Mouse (Mus musculus): ENCODE measurements around the gene Alkbh5. TPM values are rescaled to one million over a fixed set of nuclear protein-coding genes. Genes with fewer than 3 reads are reported as not detected.
"Not testable (repeated sequence)": the region's sequence is repeated elsewhere in the genome, so short reads cannot be mapped to it uniquely, and the experiment has no call there.

Gene Alkbh5
- total and polyA plus RNA-seq, 3 experiments: 39.6 to 55.0 (median 42.7) TPM

DNA sequence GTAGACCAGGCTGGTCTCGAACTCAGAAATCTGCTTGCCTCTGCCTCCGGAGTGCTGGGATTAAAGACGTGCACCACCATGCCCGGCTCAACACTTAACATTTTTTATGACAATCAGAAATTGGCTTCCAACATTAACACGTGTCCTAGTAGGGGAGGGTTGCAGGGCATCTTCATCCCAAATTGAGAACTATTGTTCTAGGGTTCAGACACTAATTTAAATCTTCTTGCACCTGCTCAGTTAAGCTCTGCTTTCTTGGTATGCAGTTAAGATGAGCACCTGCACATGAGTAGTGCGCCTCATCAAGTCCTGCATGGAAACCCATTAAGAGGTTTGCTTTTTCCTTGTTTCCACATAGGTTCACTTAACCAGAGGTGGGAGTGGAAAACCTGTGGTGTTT lies 5.7 kb downstream of the Alkbh5 start:
- peaks cover 6 to 49% of the 10 kb centered on the region in 2 experiments; a peak in 2 of 4 replicates for H3K4me1 ChIP-seq (ENCODE audit: control insufficient read depth in 1 of 2, insufficient read depth in 2 of 2)
- no peak for DNase-seq (ENCODE audit: extremely low read depth)
- no peak overlapping the region for H3K4me3 ChIP-seq (replicated peaks in 1 of 3; ENCODE audit: low read depth in 2 of 3, low read length in 2 of 3, poor library complexity in 1 of 3)
- no peaks in the 10 kb centered on the region for H3K27me3 ChIP-seq (replicated peaks)
- H3K79me2 ChIP-seq (replicated peaks; ENCODE audit: control insufficient read depth, extremely low read depth, insufficient read depth, poor library complexity, severe bottlenecking): peaks cover 84% of the 10 kb centered on the region
- H3K36me3 ChIP-seq (replicated peaks in 1 of 2; ENCODE audit: control insufficient read depth in 1 of 2, insufficient read depth in 1 of 2, low read length in 1 of 2): peaks cover 9 to 53% of the 10 kb centered on the region in 2 experiments
- TF ChIP-seq ETS1 (conservative IDR thresholded peaks at IDR 0.05; ENCODE audit: low read depth, low read length) (no peak), CHD2 (IDR thresholded peaks at IDR 0.05; ENCODE audit: low read length) (no peak), POLR2AphosphoS2 (IDR thresholded peaks at IDR 0.05; ENCODE audit: low read depth, low read length) (no peak), UBTF (IDR thresholded peaks at IDR 0.05; ENCODE audit: low read depth, low read length) (no peak), CTCF (conservative IDR thresholded peaks at IDR 0.05 in 1 of 2, IDR thresholded peaks at IDR 0.05 in 1 of 2; ENCODE audit: low read depth in 2 of 2, low read length in 2 of 2) (no peak), MEF2A (IDR thresholded peaks at IDR 0.05; ENCODE audit: borderline replicate concordance, low read depth, low read length) (no peak), EP300 (IDR thresholded peaks at IDR 0.05; ENCODE audit: low read length) (no peak), RCOR1 (conservative IDR thresholded peaks at IDR 0.05; ENCODE audit: low read depth, low read length) (no peak), USF2 (conservative IDR thresholded peaks at IDR 0.05; ENCODE audit: low read depth, low read length) (no peak), SMC3 (IDR thresholded peaks at IDR 0.05; ENCODE audit: low read depth, low read length) (no peak)
- no peak overlapping the region for H3K27ac ChIP-seq (ENCODE audit: insufficient read depth, low read depth)
- H3K9ac ChIP-seq (ENCODE audit: insufficient read depth, low read depth): peak overlapping the region; percentile 10; the same call in 1 of the 2 replicates
- peak overlapping the region; percentile 98 for H3K4me2 ChIP-seq (ENCODE audit: insufficient read depth, low read depth, poor library complexity, severe bottlenecking)
- dilution Hi-C loops (cut with MboI; ENCODE audit: extremely low pct_ligation_motif_present, extremely low pct_unique_long_range_greater_than_20kb, low sequenced_read_pairs): no loop called here
- in situ Hi-C loops (cut with MboI; ENCODE audit: low pct_ligation_motif_present, low pct_unique_long_range_greater_than_20kb, low sequenced_read_pairs): no loop called here
- H3K9me3 ChIP-seq (replicated peaks; ENCODE audit: low read length): no peaks in the 10 kb centered on the region

DNA sequence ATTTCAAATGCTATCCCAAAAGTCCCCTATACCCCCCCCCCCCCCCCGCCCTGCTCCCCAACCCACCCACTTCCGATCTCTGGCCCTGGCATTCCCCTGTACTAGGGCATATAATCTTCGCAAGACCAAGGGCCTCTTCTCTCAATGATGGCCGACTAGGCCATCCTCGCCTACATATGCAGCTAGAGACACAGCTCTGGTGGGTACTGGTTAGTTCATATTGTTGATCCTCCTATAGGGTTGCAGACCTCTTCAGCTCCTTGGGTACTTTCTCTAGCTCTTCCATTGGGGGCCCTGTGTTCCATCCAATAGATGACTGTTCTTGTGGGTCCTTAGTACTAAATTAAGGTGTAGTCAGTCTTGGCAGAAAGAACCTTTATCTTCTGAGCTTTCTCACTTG lies 7.0 kb downstream of the Alkbh5 start:
- H3K4me1 ChIP-seq (ENCODE audit: control insufficient read depth in 1 of 2, insufficient read depth in 2 of 2): peaks cover 6 to 59% of the 10 kb centered on the region in 2 experiments; a peak in 2 of 4 replicates
- in situ Hi-C loops (cut with MboI; ENCODE audit: low pct_ligation_motif_present, low pct_unique_long_range_greater_than_20kb, low sequenced_read_pairs); dilution Hi-C loops (cut with MboI; ENCODE audit: extremely low pct_ligation_motif_present, extremely low pct_unique_long_range_greater_than_20kb, low sequenced_read_pairs); DNase-seq (ENCODE audit: extremely low read depth); H3K9ac ChIP-seq (ENCODE audit: insufficient read depth, low read depth); H3K4me3 ChIP-seq (replicated peaks in 1 of 3; ENCODE audit: low read depth in 2 of 3, low read length in 2 of 3, poor library complexity in 1 of 3); H3K27me3 ChIP-seq (replicated peaks); H3K27ac ChIP-seq (ENCODE audit: insufficient read depth, low read depth); H3K9me3 ChIP-seq (replicated peaks; ENCODE audit: low read length): not testable (repeated sequence)
- H3K4me2 ChIP-seq (ENCODE audit: insufficient read depth, low read depth, poor library complexity, severe bottlenecking): 0 out of 2 replicates have a peak overlapping the region, but pooled peaks have one; percentile 46
- H3K36me3 ChIP-seq (replicated peaks in 1 of 2; ENCODE audit: control insufficient read depth in 1 of 2, insufficient read depth in 1 of 2, low read length in 1 of 2): peaks cover 15 to 66% of the 10 kb centered on the region in 2 experiments
- H3K79me2 ChIP-seq (replicated peaks; ENCODE audit: control insufficient read depth, extremely low read depth, insufficient read depth, poor library complexity, severe bottlenecking): peaks cover 93% of the 10 kb centered on the region

DNA sequence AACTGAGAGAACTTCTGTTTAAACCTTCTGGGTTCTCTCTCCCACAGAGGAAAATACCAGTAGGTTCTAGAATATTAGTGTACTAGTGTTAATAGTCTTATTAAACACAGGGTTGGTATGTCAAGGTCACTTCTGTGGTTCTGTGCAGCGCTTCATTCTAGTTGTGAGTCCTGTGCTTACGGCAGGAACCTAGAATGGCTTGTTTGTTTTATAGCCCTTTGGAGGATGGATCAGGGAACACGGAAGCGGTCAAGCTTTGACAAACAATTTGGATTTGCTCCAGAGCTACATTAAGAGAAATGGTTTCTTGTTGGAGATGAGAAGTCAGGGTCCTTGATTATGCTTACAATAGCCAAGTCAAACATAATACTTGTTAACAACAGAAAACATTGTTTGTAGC lies 9.3 kb downstream of the Alkbh5 start:
- dilution Hi-C loops (cut with MboI; ENCODE audit: extremely low pct_ligation_motif_present, extremely low pct_unique_long_range_greater_than_20kb, low sequenced_read_pairs): no loop called here

More for the DNA sequence above, 9.3 kb downstream of the Alkbh5 start:
- H3K9me3 ChIP-seq (replicated peaks; ENCODE audit: low read length): no peaks in the 10 kb centered on the region
- no peak overlapping the region for H3K27ac ChIP-seq (ENCODE audit: insufficient read depth, low read depth)
- H3K4me3 ChIP-seq (replicated peaks in 1 of 3; ENCODE audit: low read depth in 2 of 3, low read length in 2 of 3, poor library complexity in 1 of 3): no peak overlapping the region
- no peak for DNase-seq (ENCODE audit: extremely low read depth)
- peaks cover 6 to 59% of the 10 kb centered on the region in 2 experiments; a peak in 2 of 4 replicates for H3K4me1 ChIP-seq (ENCODE audit: control insufficient read depth in 1 of 2, insufficient read depth in 2 of 2)
- no peak overlapping the region for H3K9ac ChIP-seq (ENCODE audit: insufficient read depth, low read depth)
- TF ChIP-seq USF2 (conservative IDR thresholded peaks at IDR 0.05; ENCODE audit: low read depth, low read length) (no peak), JUND (conservative IDR thresholded peaks at IDR 0.05; ENCODE audit: low read depth, low read length) (no peak), HCFC1 (IDR thresholded peaks at IDR 0.05; ENCODE audit: low read depth, low read length) (no peak), SIN3A (IDR thresholded peaks at IDR 0.05; ENCODE audit: low read length) (no peak), UBTF (IDR thresholded peaks at IDR 0.05; ENCODE audit: low read depth, low read length) (no peak), MXI1 (IDR thresholded peaks at IDR 0.05; ENCODE audit: low read depth, low read length) (no peak), CHD1 (IDR thresholded peaks at IDR 0.05; ENCODE audit: low read depth, low read length) (no peak)
- in situ Hi-C loops (cut with MboI; ENCODE audit: low pct_ligation_motif_present, low pct_unique_long_range_greater_than_20kb, low sequenced_read_pairs): no loop called here
- H3K36me3 ChIP-seq (replicated peaks in 1 of 2; ENCODE audit: control insufficient read depth in 1 of 2, insufficient read depth in 1 of 2, low read length in 1 of 2): peaks cover 28 to 82% of the 10 kb centered on the region in 2 experiments
- H3K4me2 ChIP-seq (ENCODE audit: insufficient read depth, low read depth, poor library complexity, severe bottlenecking): no peak overlapping the region
- H3K79me2 ChIP-seq (replicated peaks; ENCODE audit: control insufficient read depth, extremely low read depth, insufficient read depth, poor library complexity, severe bottlenecking): peaks cover 83% of the 10 kb centered on the region
- no peaks in the 10 kb centered on the region for H3K27me3 ChIP-seq (replicated peaks)

Data from CH12.LX (cell line).